Mouse (Mus musculus): ENCODE measurements around the gene Olfr1162. TPM values are rescaled to one million over a fixed set of nuclear protein-coding genes. Genes with fewer than 3 reads are reported as not detected.
"Not testable (repeated sequence)": the region's sequence is repeated elsewhere in the genome, so short reads cannot be mapped to it uniquely, and the experiment has no call there.

Gene Olfr1162
- not detected in 2 replicates for polyA plus RNA-seq (2016; fragmentation: Nextera tagmentation; extraction: Ambion mirVana)

- Histone ChIP-seq H3K9me3 (no peaks in the 10 kb centered on the region), H3K27ac (no peak within 1 kb of the TSS), H3K36me3 (replicated peaks) (no peaks in the 10 kb centered on the region), H3K9ac (no peak within 1 kb of the TSS), H3K27me3 (no peaks in the 10 kb centered on the region), H3K4me1 (no peaks in the 10 kb centered on the region), H3K4me3 (replicated peaks) (no peak within 1 kb of the TSS), H3K4me2 (no peak within 1 kb of the TSS)
- WGBS = 94% methylated on average over 1 of the region's 1 CpGs
- ATAC-seq (ENCODE audit: low FRiP score) = no peak
Observed at GRCm38 (mm10) chr2:88051029-88051428, at the start of gene Olfr1162. Olfr1162 (minus strand) TSS chr2:88051129.

- Histone ChIP-seq H3K9ac (no peak within 1 kb of the TSS), H3K4me1 (no peaks in the 10 kb centered on the region), H3K27me3 (no peaks in the 10 kb centered on the region), H3K4me2 (no peak within 1 kb of the TSS), H3K9me3 (no peaks in the 10 kb centered on the region), H3K4me3 (replicated peaks) (no peak within 1 kb of the TSS), H3K36me3 (replicated peaks) (no peaks in the 10 kb centered on the region), H3K27ac (no peak within 1 kb of the TSS)
- WGBS = 77% methylated on average over 4 of the region's 4 CpGs
- no peak for ATAC-seq (ENCODE audit: low FRiP score)
Observed at GRCm38 (mm10) chr2:88093866-88094265, 42.9 kb upstream of the Olfr1162 start, which contains the start of gene Olfr1164. Olfr1164 (minus strand) TSS chr2:88093966.

GRCm38 (mm10) chr2:88071730-88072129 is 20.8 kb upstream of the Olfr1162 start, which contains the start of gene Olfr1163:
Olfr1163 (minus strand) TSS chr2:88071830.
- ATAC-seq (ENCODE audit: low FRiP score) = no peak
- Histone ChIP-seq H3K4me1 (no peaks in the 10 kb centered on the region), H3K27ac (no peak within 1 kb of the TSS), H3K27me3 (no peaks in the 10 kb centered on the region), H3K9me3 (no peaks in the 10 kb centered on the region), H3K4me3 (replicated peaks) (no peak within 1 kb of the TSS), H3K9ac (no peak within 1 kb of the TSS), H3K36me3 (replicated peaks) (no peaks in the 10 kb centered on the region), H3K4me2 (no peak within 1 kb of the TSS)

GRCm38 (mm10) chr2:88063587-88063986 is 12.7 kb upstream of the Olfr1162 start:
- no peak overlapping the region for H3K9ac ChIP-seq
- H3K27ac ChIP-seq = no peak overlapping the region
- no peak overlapping the region for H3K4me3 ChIP-seq (replicated peaks)
- H3K27me3 ChIP-seq = no peaks in the 10 kb centered on the region
- no peaks in the 10 kb centered on the region for H3K4me1 ChIP-seq
- H3K36me3 ChIP-seq (replicated peaks) = no peaks in the 10 kb centered on the region
- H3K9me3 ChIP-seq = no peaks in the 10 kb centered on the region
- 68% methylated on average over 2 of the region's 2 CpGs for WGBS
- no peak for ATAC-seq (ENCODE audit: low FRiP score)
- no peak overlapping the region for H3K4me2 ChIP-seq

- Histone ChIP-seq H3K27me3 (no peaks in the 10 kb centered on the region), H3K4me3 (replicated peaks) (no peak within 1 kb of the TSS), H3K36me3 (replicated peaks) (no peaks in the 10 kb centered on the region), H3K4me1 (no peaks in the 10 kb centered on the region), H3K27ac (no peak within 1 kb of the TSS), H3K9me3 (no peaks in the 10 kb centered on the region), H3K9ac (no peak within 1 kb of the TSS), H3K4me2 (no peak within 1 kb of the TSS)
- ATAC-seq (ENCODE audit: low FRiP score) = no peak
Observed at GRCm38 (mm10) chr2:88037599-88037998, 13.3 kb downstream of the Olfr1162 start, which contains the start of gene Olfr73. Olfr73 (minus strand) TSS chr2:88037699.

- H3K9me3 ChIP-seq; H3K4me1 ChIP-seq; H3K4me2 ChIP-seq; ATAC-seq (ENCODE audit: low FRiP score); H3K27me3 ChIP-seq; H3K36me3 ChIP-seq (replicated peaks); H3K27ac ChIP-seq; H3K4me3 ChIP-seq (replicated peaks); H3K9ac ChIP-seq: not testable (repeated sequence)
- 89% methylated on average over 1 of the region's 1 CpGs for WGBS
Observed at GRCm38 (mm10) chr2:88022474-88022873, 28.5 kb downstream of the Olfr1162 start, which contains the start of gene Olfr1161. Olfr1161 (plus strand) TSS chr2:88022774.

- no peaks in the 10 kb centered on the region for H3K4me1 ChIP-seq
- ATAC-seq (ENCODE audit: low FRiP score) = no peak
Observed at GRCm38 (mm10) chr2:88007515-88008318, 43.2 kb downstream of the Olfr1162 start, which contains the start of gene Olfr1160. Olfr1160 (minus strand) TSS chr2:88008268.

More at GRCm38 (mm10) chr2:88007515-88008318, 43.2 kb downstream of the Olfr1162 start, which contains the start of gene Olfr1160:
- no peak within 1 kb of the TSS for H3K9ac ChIP-seq
- no peak within 1 kb of the TSS for H3K4me2 ChIP-seq
- H3K9me3 ChIP-seq = no peaks in the 10 kb centered on the region
- no peak within 1 kb of the TSS for H3K27ac ChIP-seq
- H3K36me3 ChIP-seq (replicated peaks) = no peaks in the 10 kb centered on the region
- H3K27me3 ChIP-seq = no peaks in the 10 kb centered on the region
- no peak within 1 kb of the TSS for H3K4me3 ChIP-seq (replicated peaks)

Other genes starting within 250 kb of the Olfr1162 start
- not detected in 2 replicates for gene Olfr1145, start 241.3 kb downstream of the Olfr1162 start, polyA plus RNA-seq (2016; fragmentation: Nextera tagmentation; extraction: Ambion mirVana)
- not detected in 2 replicates for gene Olfr1148, start 220.6 kb downstream of the Olfr1162 start, polyA plus RNA-seq (2016; fragmentation: Nextera tagmentation; extraction: Ambion mirVana)
- gene Olfr1150-ps1, start 207.1 kb downstream of the Olfr1162 start, polyA plus RNA-seq (2016; fragmentation: Nextera tagmentation; extraction: Ambion mirVana) = not detected in 2 replicates
- not detected in 2 replicates for gene Olfr1151, start 195.3 kb downstream of the Olfr1162 start, polyA plus RNA-seq (2016; fragmentation: Nextera tagmentation; extraction: Ambion mirVana)
- gene Olfr1152, start 184.6 kb downstream of the Olfr1162 start, polyA plus RNA-seq (2016; fragmentation: Nextera tagmentation; extraction: Ambion mirVana) = not detected in 2 replicates
- not detected in 2 replicates for gene Olfr1153, start 156.2 kb downstream of the Olfr1162 start, polyA plus RNA-seq (2016; fragmentation: Nextera tagmentation; extraction: Ambion mirVana)
- not detected in 2 replicates for gene Olfr1154, start 146.0 kb downstream of the Olfr1162 start, polyA plus RNA-seq (2016; fragmentation: Nextera tagmentation; extraction: Ambion mirVana)
- not detected in 2 replicates for gene Olfr1155, start 106.0 kb downstream of the Olfr1162 start, polyA plus RNA-seq (2016; fragmentation: Nextera tagmentation; extraction: Ambion mirVana)
- gene Olfr1156, start 98.0 kb downstream of the Olfr1162 start, polyA plus RNA-seq (2016; fragmentation: Nextera tagmentation; extraction: Ambion mirVana) = not detected in 2 replicates
- gene Olfr1157, start 82.8 kb downstream of the Olfr1162 start, polyA plus RNA-seq (2016; fragmentation: Nextera tagmentation; extraction: Ambion mirVana) = not detected in 2 replicates
- gene Olfr74, start 76.5 kb downstream of the Olfr1162 start, polyA plus RNA-seq (2016; fragmentation: Nextera tagmentation; extraction: Ambion mirVana) = not detected in 2 replicates
- gene Olfr1158, start 61.0 kb downstream of the Olfr1162 start, polyA plus RNA-seq (2016; fragmentation: Nextera tagmentation; extraction: Ambion mirVana) = not detected in 2 replicates
- gene Olfr1160, start 42.9 kb downstream of the Olfr1162 start, polyA plus RNA-seq (2016; fragmentation: Nextera tagmentation; extraction: Ambion mirVana) = not detected in 2 replicates
- gene Olfr1161, start 28.4 kb downstream of the Olfr1162 start, polyA plus RNA-seq (2016; fragmentation: Nextera tagmentation; extraction: Ambion mirVana) = not detected in 2 replicates
- gene Olfr73, start 13.4 kb downstream of the Olfr1162 start, polyA plus RNA-seq (2016; fragmentation: Nextera tagmentation; extraction: Ambion mirVana) = not detected in 2 replicates
- gene Olfr1163, start 20.7 kb upstream of the Olfr1162 start, polyA plus RNA-seq (2016; fragmentation: Nextera tagmentation; extraction: Ambion mirVana) = not detected in 2 replicates
- not detected in 2 replicates for gene Olfr1164, start 42.8 kb upstream of the Olfr1162 start, polyA plus RNA-seq (2016; fragmentation: Nextera tagmentation; extraction: Ambion mirVana)
- not detected in 2 replicates for gene Olfr1166, start 77.1 kb upstream of the Olfr1162 start, polyA plus RNA-seq (2016; fragmentation: Nextera tagmentation; extraction: Ambion mirVana)
- not detected in 2 replicates for gene Olfr1167, start 104.1 kb upstream of the Olfr1162 start, polyA plus RNA-seq (2016; fragmentation: Nextera tagmentation; extraction: Ambion mirVana)
- not detected in 2 replicates for gene Olfr1168, start 130.8 kb upstream of the Olfr1162 start, polyA plus RNA-seq (2016; fragmentation: Nextera tagmentation; extraction: Ambion mirVana)
- not detected in 2 replicates for gene Olfr1170, start 177.2 kb upstream of the Olfr1162 start, polyA plus RNA-seq (2016; fragmentation: Nextera tagmentation; extraction: Ambion mirVana)
- gene Olfr1173, start 228.7 kb upstream of the Olfr1162 start, polyA plus RNA-seq (2016; fragmentation: Nextera tagmentation; extraction: Ambion mirVana) = not detected in 2 replicates